8 mouse cellular contexts compared by ENCODE assay signal in genomic region chr10:40521579-40521978, GRCm38 (mm10). TPM values are rescaled to one million over a fixed set of nuclear protein-coding genes. Genes with fewer than 3 reads are reported as not detected.
DNase-seq lines count a peak whose midpoint lies in the region; ATAC-seq lines count a peak whose summit lies in the region.

No protein-coding gene starts in this region.

- peak overlapping the region; percentile 49; the same call in 1 of the 2 replicates for H3K9ac ChIP-seq in hindbrain, embryonic 13.5 days
- H3K9ac ChIP-seq in neural tube, embryonic 14.5 days (replicated peaks; ENCODE audit: low read depth, low read length): no peak overlapping the region

- peak; percentile 49 for ATAC-seq in hindbrain, embryonic 13.5 days (ENCODE audit: low FRiP score)
- ATAC-seq in neural tube, embryonic 14.5 days (ENCODE audit: low read depth): peak; percentile 70

- H3K27ac ChIP-seq in hindbrain, embryonic 13.5 days: peak overlapping the region; percentile 74
- H3K27ac ChIP-seq in neural tube, embryonic 14.5 days (ENCODE audit: low read depth, low read length): no peak overlapping the region; the same call in 1 of the 2 replicates

- no peaks in the 10 kb centered on the region for H3K9me3 ChIP-seq in hindbrain, embryonic 13.5 days
- H3K9me3 ChIP-seq in neural tube, embryonic 14.5 days (ENCODE audit: control insufficient read depth, low read length): no peaks in the 10 kb centered on the region

- peaks cover 6% of the 10 kb centered on the region for H3K27me3 ChIP-seq in hindbrain, embryonic 13.5 days
- no peaks in the 10 kb centered on the region for H3K27me3 ChIP-seq in neural tube, embryonic 14.5 days (ENCODE audit: control insufficient read depth, insufficient read depth, low read length)

- peaks cover 18% of the 10 kb centered on the region for H3K4me1 ChIP-seq in hindbrain, embryonic 13.5 days (replicated peaks)
- H3K4me1 ChIP-seq in neural tube, embryonic 14.5 days (ENCODE audit: control insufficient read depth, insufficient read depth, low read length): peaks cover 4% of the 10 kb centered on the region; the same call in 1 of the 2 replicates

- WGBS in hindbrain, embryonic 13.5 days: 4% methylated on average over 12 of the region's 12 CpGs
- 2% methylated on average over 12 of the region's 12 CpGs for WGBS in neural tube, embryonic 14.5 days

- H3K4me2 ChIP-seq in hindbrain, embryonic 13.5 days: peak overlapping the region; percentile 35
- H3K4me2 ChIP-seq in neural tube, embryonic 14.5 days (ENCODE audit: low read depth, low read length): peak overlapping the region; percentile 15; the same call in 1 of the 2 replicates

- H3K36me3 ChIP-seq in hindbrain, embryonic 13.5 days: no peaks in the 10 kb centered on the region
- H3K36me3 ChIP-seq in neural tube, embryonic 14.5 days (ENCODE audit: control insufficient read depth, insufficient read depth, low read length): no peaks in the 10 kb centered on the region

- peak; percentile 42 for DNase-seq in kidney, postnatal 14 days
- DNase-seq in kidney, adult 9 months: no peak
- DNase-seq in embryo, embryonic 10 days (ENCODE audit: low spot score): peak; percentile 78
- DNase-seq in cerebellum, adult 18-20 months: no peak
- DNase-seq in c-Kit-positive CD71-positive TER-119-positive erythroid progenitor cells, embryonic 14.5 days (ENCODE audit: low spot score): no peak
- DNase-seq in cerebellum, postnatal 4 days (ENCODE audit: low spot score in 2 of 2): no peak

- no peak overlapping the region for H3K4me3 ChIP-seq in hindbrain, embryonic 13.5 days
- H3K4me3 ChIP-seq in neural tube, embryonic 14.5 days (ENCODE audit: low read depth, low read length): no peak overlapping the region

RNA-seq across cellular contexts. Expression of gene Slc22a16, which starts 48.6 kb away (rescaled TPM):
- polyA plus RNA-seq in hindbrain, embryonic 13.5 days (2015; fragmentation: Nextera tagmentation; extraction: Ambion mirVana): not detected in 2 replicates
- not detected in 2 replicates for polyA plus RNA-seq in neural tube, embryonic 14.5 days (2014; fragmentation: Nextera tagmentation; extraction: Ambion mirVana)

Comparison
In these comparisons a context has a peak if more than half of its experiments do, and no peak if none do; other contexts are left out.
1. DNase-seq: peak in kidney, postnatal 14 days (single experiment) and embryo, embryonic 10 days (single experiment); none in kidney, adult 9 months (single experiment), cerebellum, adult 18-20 months (0 of 2), c-Kit-positive CD71-positive TER-119-positive erythroid progenitor cells, embryonic 14.5 days (single experiment) and cerebellum, postnatal 4 days (0 of 2).